Mouse (Mus musculus) adrenal gland, postnatal 25 days (tissue): ENCODE results near the gene Slc10a3. TPM values are rescaled to one million over a fixed set of nuclear protein-coding genes. Genes with fewer than 3 reads are reported as not detected.

Experiments
- total RNA-seq: library from RNA; stranded (reverse); gene quantifications from 2 replicates; pipeline ENCODE4 v1.2.3, GENCODE M21; 2021

The Slc10a3 gene
- total RNA-seq, 1 experiment from 2014 or later = 20.4 TPM

Other genes starting within 250 kb of the Slc10a3 start
- gene Opn1mw, start 245.9 kb downstream of the Slc10a3 start, total RNA-seq = not detected in 2 replicates
- 34.3 and 42.6 TPM in 2 replicates for gene Mecp2, start 238.0 kb downstream of the Slc10a3 start, total RNA-seq
- not detected in 2 replicates for gene Tex28, start 205.5 kb downstream of the Slc10a3 start, total RNA-seq
- not detected in 2 replicates for gene Tktl1, start 196.1 kb downstream of the Slc10a3 start, total RNA-seq
- 138 and 183 TPM in 2 replicates for gene Flna, start 123.5 kb downstream of the Slc10a3 start, total RNA-seq
- gene Emd, start 118.7 kb downstream of the Slc10a3 start, total RNA-seq = 38.8 and 53.8 TPM in 2 replicates
- 164 and 380 TPM in 2 replicates for gene Rpl10, start 102.5 kb downstream of the Slc10a3 start, total RNA-seq
- gene Taz, start 91.4 kb downstream of the Slc10a3 start, total RNA-seq = 75.4 and 94.9 TPM in 2 replicates
- 17.8 and 20.3 TPM in 2 replicates for gene Dnase1l1, start 91.0 kb downstream of the Slc10a3 start, total RNA-seq
- 218 and 224 TPM in 2 replicates for gene Atp6ap1, start 76.3 kb downstream of the Slc10a3 start, total RNA-seq
- 234 and 244 TPM in 2 replicates for gene Gdi1, start 68.4 kb downstream of the Slc10a3 start, total RNA-seq
- gene Fam50a, start 60.3 kb downstream of the Slc10a3 start, total RNA-seq = 62.1 and 65.8 TPM in 2 replicates
- gene Plxna3, start 44.3 kb downstream of the Slc10a3 start, total RNA-seq = 9.9 and 21.7 TPM in 2 replicates
- gene Lage3, start 19.7 kb downstream of the Slc10a3 start, total RNA-seq = 49.0 and 66.8 TPM in 2 replicates
- 59.6 and 60.7 TPM in 2 replicates for gene Ubl4a, start 131 bp downstream of the Slc10a3 start, total RNA-seq
- 22.2 and 26.2 TPM in 2 replicates for gene Fam3a, start 19.9 kb upstream of the Slc10a3 start, total RNA-seq
- gene Ikbkg, start 19.9 kb upstream of the Slc10a3 start, total RNA-seq = 61.3 and 84.3 TPM in 2 replicates
- 144 and 163 TPM in 2 replicates for gene G6pdx, start 55.8 kb upstream of the Slc10a3 start, total RNA-seq
- not detected in 2 replicates for gene Gm6880, start 108.0 kb upstream of the Slc10a3 start, total RNA-seq
- gene Olfr1326-ps1, start 201.5 kb upstream of the Slc10a3 start, total RNA-seq = not detected in 2 replicates
- gene Olfr1325, start 219.3 kb upstream of the Slc10a3 start, total RNA-seq = not detected in 2 replicates